Mouse (Mus musculus) neural tube, embryonic 11.5 days (tissue): ENCODE results near the gene Cmc4. TPM values are rescaled to one million over a fixed set of nuclear protein-coding genes. Genes with fewer than 3 reads are reported as not detected.
A peak's percentile ranks its signal among the peaks of the same experiment; 100 is the strongest.

ENCODE experiments used
- ATAC-seq: fragments of 200-750 bp; cut with Nextera tagmentation; 2 replicates; pipeline ENCODE4 v1.8.0; 2017; ENCODE audit warnings: moderate number of reproducible peaks, mild to moderate bottlenecking, moderate TSS enrichment, moderate library complexity; ENCODE audit not compliant: insufficient read depth, low FRiP score, low TSS enrichment
- DNase-seq: peaks from one replicate; pipeline ENCODE4 v3.0.0-alpha.2; 2015; ENCODE audit warnings: low spot score
- H3K27ac ChIP-seq: fragments of 300-500 bp; sonication (generic); 2 replicates; pipeline ENCODE4 v1.5.1; 2014; ENCODE audit warnings: low read depth, mild to moderate bottlenecking, low read length
- H3K27me3 ChIP-seq: fragments of 300-500 bp; sonication (generic); 2 replicates; pipeline ENCODE4 v1.6.1; 2014; ENCODE audit warnings: mild to moderate bottlenecking, low read length, mixed read lengths; ENCODE audit not compliant: control insufficient read depth, insufficient read depth
- H3K36me3 ChIP-seq: fragments of 300-500 bp; sonication (generic); 2 replicates; pipeline ENCODE4 v1.6.1; 2014; ENCODE audit warnings: mild to moderate bottlenecking, low read length, moderate library complexity, mixed read lengths; ENCODE audit not compliant: control insufficient read depth, insufficient read depth
- H3K4me1 ChIP-seq: fragments of 300-500 bp; sonication (generic); 2 replicates; pipeline ENCODE4 v1.6.1; 2014; ENCODE audit warnings: low read length, mixed read lengths; ENCODE audit not compliant: control insufficient read depth, insufficient read depth
- H3K4me2 ChIP-seq: fragments of 300-500 bp; sonication (generic); 2 replicates; pipeline ENCODE4 v1.6.1; 2014; ENCODE audit warnings: low read depth, mild to moderate bottlenecking, moderate library complexity
- H3K4me3 ChIP-seq: fragments of 300-500 bp; sonication (generic); 2 replicates; pipeline ENCODE4 v1.5.1; 2014; ENCODE audit warnings: low read depth, low read length
- H3K9ac ChIP-seq: fragments of 300-500 bp; sonication (generic); 2 replicates; pipeline ENCODE4 v1.6.1; 2014; ENCODE audit warnings: mild to moderate bottlenecking, low read length
- H3K9me3 ChIP-seq: fragments of 300-500 bp; sonication (generic); 2 replicates; pipeline ENCODE4 v1.6.1; 2016; ENCODE audit warnings: low read length; ENCODE audit not compliant: control insufficient read depth
- WGBS: fragments of 180-500 bp; shearing (Covaris S2); extraction: QIAGEN DNeasy Blood & Tissue Kit; methylation state at CpG from one replicate; pipeline ENCODE4 v1.1.7; 2014; 5-methylcytosine and 5-hydroxymethylcytosine counted together
- polyA plus RNA-seq: library from polyadenylated mRNA; unstranded; fragments of >200 nt; fragmentation: Nextera tagmentation; extraction: Ambion mirVana; gene quantifications from 2 replicates; pipeline ENCODE4 v1.2.1, GENCODE M21; 2014

The Cmc4 gene
- 17.3 and 21.3 TPM in 2 replicates for polyA plus RNA-seq

GRCm38 (mm10) chrX:75415936-75416785 lies at the start of gene Cmc4, which contains the start of the genes Mtcp1 and Brcc3:
TSS of gene Cmc4 (minus strand) at chrX:75416584.
TSS of gene Mtcp1 (minus strand) at chrX:75416588.
TSS of gene Brcc3 (plus strand) at chrX:75416628.
- no peaks in the 10 kb centered on the region for H3K27me3 ChIP-seq
- no peaks in the 10 kb centered on the region for H3K36me3 ChIP-seq
- peak within 1 kb of the TSS; percentile 41 for H3K4me2 ChIP-seq
- peak within 1 kb of the TSS; percentile 77 for H3K27ac ChIP-seq
- H3K4me3 ChIP-seq: peak within 1 kb of the TSS; percentile 44
- ATAC-seq: peak; percentile 99
- peak; percentile 90 for DNase-seq
- WGBS: 16% methylated on average over 49 of the region's 52 CpGs
- H3K9me3 ChIP-seq: no peaks in the 10 kb centered on the region
- H3K9ac ChIP-seq: peak within 1 kb of the TSS; percentile 60
- H3K4me1 ChIP-seq: no peaks in the 10 kb centered on the region

GRCm38 (mm10) chrX:75454597-75454996 lies 38.2 kb upstream of the Cmc4 start:
- no peaks in the 10 kb centered on the region; the same call in 1 of the 2 replicates for H3K36me3 ChIP-seq
- no peak overlapping the region for H3K9ac ChIP-seq
- H3K27ac ChIP-seq: no peak overlapping the region
- ATAC-seq (no peak), DNase-seq (no peak)
- no peaks in the 10 kb centered on the region for H3K9me3 ChIP-seq
- H3K4me1 ChIP-seq: no peaks in the 10 kb centered on the region
- 88% methylated on average over 1 of the region's 1 CpGs for WGBS
- H3K4me3 ChIP-seq: no peak overlapping the region
- H3K4me2 ChIP-seq: no peak overlapping the region
- H3K27me3 ChIP-seq: no peaks in the 10 kb centered on the region

- no peak overlapping the region for H3K27ac ChIP-seq
- no peak for ATAC-seq
- H3K27me3 ChIP-seq: no peaks in the 10 kb centered on the region
- H3K36me3 ChIP-seq: no peaks in the 10 kb centered on the region
- 86% methylated on average over 1 of the region's 1 CpGs for WGBS
- DNase-seq: no peak
- H3K9ac ChIP-seq: no peak overlapping the region
- no peak overlapping the region for H3K4me3 ChIP-seq
- H3K4me2 ChIP-seq: no peak overlapping the region
- no peaks in the 10 kb centered on the region for H3K4me1 ChIP-seq
- H3K9me3 ChIP-seq: no peaks in the 10 kb centered on the region
Observed at GRCm38 (mm10) chrX:75409711-75410110, 6.7 kb downstream of the Cmc4 start.

- Histone ChIP-seq H3K36me3 (no peaks in the 10 kb centered on the region), H3K4me3 (no peak overlapping the region), H3K4me1 (no peaks in the 10 kb centered on the region), H3K9me3 (no peaks in the 10 kb centered on the region), H3K9ac (no peak overlapping the region), H3K27ac (no peak overlapping the region), H3K27me3 (no peaks in the 10 kb centered on the region), H3K4me2 (no peak overlapping the region)
- DNase-seq (no peak), ATAC-seq (no peak)
Observed at GRCm38 (mm10) chrX:75403350-75403749, 13.0 kb downstream of the Cmc4 start.

- no peak overlapping the region for H3K27ac ChIP-seq
Observed at GRCm38 (mm10) chrX:75402668-75403067, 13.7 kb downstream of the Cmc4 start.

DNA sequence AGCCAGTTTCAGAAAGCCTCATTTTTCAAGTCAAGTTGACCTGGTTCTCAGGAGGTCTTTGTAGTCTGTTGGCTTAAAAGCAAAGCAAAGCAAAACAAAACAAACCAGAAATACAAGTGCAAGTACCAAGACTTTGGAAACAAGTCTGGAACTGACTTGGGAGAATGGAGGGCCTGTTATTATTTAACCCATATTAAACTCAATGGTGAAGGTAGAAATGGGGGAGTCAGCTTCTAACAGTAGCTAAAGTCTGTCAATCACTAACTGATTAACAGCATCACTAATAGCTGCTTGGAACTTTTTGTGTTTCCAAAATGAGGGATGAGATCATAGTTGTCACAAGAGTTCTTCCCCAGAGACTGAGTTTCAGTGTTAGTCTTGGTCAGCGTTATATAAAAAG lies 16.9 kb downstream of the Cmc4 start:
- 89% methylated on average over 1 of the region's 1 CpGs for WGBS
- Histone ChIP-seq H3K36me3 (no peaks in the 10 kb centered on the region), H3K9ac (no peak overlapping the region), H3K4me1 (no peaks in the 10 kb centered on the region), H3K4me3 (no peak overlapping the region), H3K27ac (no peak overlapping the region), H3K27me3 (no peaks in the 10 kb centered on the region), H3K4me2 (no peak overlapping the region), H3K9me3 (no peaks in the 10 kb centered on the region)
- no peak for DNase-seq
- ATAC-seq: no peak

More at GRCm38 (mm10) chrX:75402668-75403067, 13.7 kb downstream of the Cmc4 start:
- no peaks in the 10 kb centered on the region for H3K27me3 ChIP-seq
- no peaks in the 10 kb centered on the region for H3K9me3 ChIP-seq
- H3K4me1 ChIP-seq: no peaks in the 10 kb centered on the region
- WGBS: 84% methylated on average over 2 of the region's 2 CpGs
- H3K4me2 ChIP-seq: no peak overlapping the region
- DNase-seq (no peak), ATAC-seq (no peak)
- H3K36me3 ChIP-seq: no peaks in the 10 kb centered on the region
- no peak overlapping the region for H3K9ac ChIP-seq
- H3K4me3 ChIP-seq: no peak overlapping the region

GRCm38 (mm10) chrX:75382195-75382771 lies 34.1 kb downstream of the Cmc4 start, which contains the start of the genes Fundc2 and F8:
TSS of gene Fundc2 (plus strand) at chrX:75382399.
TSS of gene F8 (minus strand) at chrX:75382615.
- Histone ChIP-seq H3K9me3 (no peaks in the 10 kb centered on the region), H3K27me3 (no peaks in the 10 kb centered on the region), H3K36me3 (no peaks in the 10 kb centered on the region), H3K9ac (peak within 1 kb of the TSS; percentile 55), H3K4me2 (peak within 1 kb of the TSS; percentile 39), H3K4me1 (no peaks in the 10 kb centered on the region), H3K27ac (0 out of 2 replicates have a peak within 1 kb of the TSS, but pooled peaks have one; percentile 46), H3K4me3 (peak within 1 kb of the TSS; percentile 43)
- WGBS: 16% methylated on average over 10 of the region's 25 CpGs
- DNase-seq (peak; percentile 83), ATAC-seq (peak; percentile 92)

DNA sequence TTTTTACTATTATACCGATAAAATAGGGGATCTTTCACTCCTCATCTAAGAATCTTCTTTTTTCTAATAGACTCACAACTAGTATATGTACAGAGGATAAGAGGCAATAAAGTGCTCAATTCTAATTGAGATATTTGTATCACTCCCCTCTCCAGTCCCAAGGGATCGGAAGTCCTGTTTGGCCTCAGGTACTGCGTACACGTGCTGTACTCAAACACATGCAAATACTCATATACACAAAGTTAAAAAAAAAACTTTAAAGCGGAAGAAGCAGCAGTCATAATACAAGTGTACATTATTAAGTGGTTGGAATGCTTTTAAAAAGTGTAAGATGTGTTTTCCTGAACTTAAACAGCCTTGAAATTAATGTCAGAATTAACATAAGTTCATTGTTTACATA lies 34.7 kb downstream of the Cmc4 start:
- Histone ChIP-seq H3K4me2 (no peak overlapping the region), H3K4me1 (no peaks in the 10 kb centered on the region), H3K36me3 (no peaks in the 10 kb centered on the region), H3K9ac (no peak overlapping the region), H3K9me3 (no peaks in the 10 kb centered on the region), H3K27me3 (no peaks in the 10 kb centered on the region), H3K27ac (no peak overlapping the region), H3K4me3 (peak overlapping the region; percentile 43; the same call in 1 of the 2 replicates)
- WGBS: 73% methylated on average over 5 of the region's 5 CpGs
- no peak; the same call in 1 of the 2 replicates for ATAC-seq
- DNase-seq: no peak
